Mouse (Mus musculus) megakaryocyte, adult 5-6 weeks (primary cell): ENCODE results near the gene Kcnma1. TPM values are rescaled to one million over a fixed set of nuclear protein-coding genes. Genes with fewer than 3 reads are reported as not detected.

Experiments used
- ATAC-seq: 2 replicates; pipeline ENCODE4 v1.8.0; 2016; ENCODE audit warnings: mild to moderate bottlenecking, inconsistent platforms; ENCODE audit not compliant: poor library complexity, severe bottlenecking
- total RNA-seq, 2 experiments: library from RNA; stranded (forward) in 1 of 2; stranded (reverse) in 1 of 2; fragments of 153-499, 151-499 nt in 1 of 2; fragments of 221-1000, 200-1000 nt in 1 of 2; gene quantifications; 2 replicates each; pipeline versions ENCODE4 v1.2.3 to v1.2.4; 2015 to 2017

Gene Kcnma1
- total RNA-seq, 2 experiments from 2014 or later: not detected

GRCm38 (mm10) chr14:23974685-23975084, 39.6 kb downstream of the Kcnma1 start:
- no peak for ATAC-seq

GRCm38 (mm10) chr14:23966471-23966870, 47.8 kb downstream of the Kcnma1 start:
- no peak for ATAC-seq

- no peak for ATAC-seq
Observed at GRCm38 (mm10) chr14:23959061-23959460, 55.2 kb downstream of the Kcnma1 start.

GRCm38 (mm10) chr14:23957270-23957669, 57.0 kb downstream of the Kcnma1 start:
- no peak for ATAC-seq

GRCm38 (mm10) chr14:23943876-23944275, 70.4 kb downstream of the Kcnma1 start:
- ATAC-seq: no peak

GRCm38 (mm10) chr14:23943152-23943551, 71.1 kb downstream of the Kcnma1 start:
- no peak for ATAC-seq

- no peak for ATAC-seq
Observed at GRCm38 (mm10) chr14:23942103-23942502, 72.2 kb downstream of the Kcnma1 start.

- ATAC-seq: no peak
Observed at GRCm38 (mm10) chr14:23935016-23935415, 79.3 kb downstream of the Kcnma1 start.

GRCm38 (mm10) chr14:23931671-23932071, 82.6 kb downstream of the Kcnma1 start:
- ATAC-seq: no peak

GRCm38 (mm10) chr14:23929168-23929567, 85.1 kb downstream of the Kcnma1 start:
- no peak for ATAC-seq

- ATAC-seq: no peak
Observed at GRCm38 (mm10) chr14:23923356-23923755, 90.9 kb downstream of the Kcnma1 start.

GRCm38 (mm10) chr14:23922755-23923154, 91.5 kb downstream of the Kcnma1 start:
- no peak for ATAC-seq

GRCm38 (mm10) chr14:23911108-23911629, 103.1 kb downstream of the Kcnma1 start:
- ATAC-seq: no peak

- no peak for ATAC-seq
Observed at GRCm38 (mm10) chr14:23908564-23908963, 105.7 kb downstream of the Kcnma1 start.

- ATAC-seq: no peak
Observed at GRCm38 (mm10) chr14:23902636-23903279, 111.5 kb downstream of the Kcnma1 start.

GRCm38 (mm10) chr14:23899462-23899861, 114.8 kb downstream of the Kcnma1 start:
- ATAC-seq: no peak

- no peak for ATAC-seq
Observed at GRCm38 (mm10) chr14:23897815-23898214, 116.5 kb downstream of the Kcnma1 start.

GRCm38 (mm10) chr14:23896036-23896435, 118.3 kb downstream of the Kcnma1 start:
- ATAC-seq: no peak

GRCm38 (mm10) chr14:23886112-23886511, 128.2 kb downstream of the Kcnma1 start:
- ATAC-seq: no peak

GRCm38 (mm10) chr14:23885539-23885938, 128.8 kb downstream of the Kcnma1 start:
- no peak for ATAC-seq

- no peak for ATAC-seq
Observed at GRCm38 (mm10) chr14:23885071-23885470, 129.2 kb downstream of the Kcnma1 start.

GRCm38 (mm10) chr14:23882001-23882400, 132.3 kb downstream of the Kcnma1 start:
- ATAC-seq: no peak

- ATAC-seq: no peak
Observed at GRCm38 (mm10) chr14:23879331-23879730, 135.0 kb downstream of the Kcnma1 start.
